Mouse (Mus musculus): ENCODE measurements around the gene Cd244a.

The Cd244a gene

DNA sequence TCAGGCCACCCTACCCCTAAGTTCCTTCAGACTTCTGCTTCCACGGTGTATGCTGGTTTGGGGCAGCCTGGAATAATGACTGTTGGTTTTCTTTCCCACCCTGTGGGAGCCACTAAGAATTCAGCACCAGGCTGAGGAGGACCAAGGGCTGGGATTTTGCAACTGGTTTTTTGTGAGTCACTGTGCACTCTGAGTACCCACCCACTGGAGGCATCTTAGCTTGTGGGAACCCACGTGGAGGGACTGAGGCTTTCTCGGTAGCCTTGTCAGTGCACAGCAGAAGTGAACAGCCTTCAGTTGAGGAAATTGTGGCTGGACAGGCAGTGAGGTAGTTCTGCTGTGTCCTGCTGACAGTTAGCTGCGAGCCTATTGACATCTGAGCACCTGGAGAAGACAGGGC is at the start of gene Cd244a:
Gene Cd244a (plus strand): TSS at position 296 of the 400 bp plus-strand sequence.
- in situ Hi-C loops (cut with MboI; ENCODE audit: low pct_unique_long_range_greater_than_20kb in 1 of 2, low sequenced_read_pairs in 2 of 2, unreplicated experiment in 1 of 2): no loop called here

DNA sequence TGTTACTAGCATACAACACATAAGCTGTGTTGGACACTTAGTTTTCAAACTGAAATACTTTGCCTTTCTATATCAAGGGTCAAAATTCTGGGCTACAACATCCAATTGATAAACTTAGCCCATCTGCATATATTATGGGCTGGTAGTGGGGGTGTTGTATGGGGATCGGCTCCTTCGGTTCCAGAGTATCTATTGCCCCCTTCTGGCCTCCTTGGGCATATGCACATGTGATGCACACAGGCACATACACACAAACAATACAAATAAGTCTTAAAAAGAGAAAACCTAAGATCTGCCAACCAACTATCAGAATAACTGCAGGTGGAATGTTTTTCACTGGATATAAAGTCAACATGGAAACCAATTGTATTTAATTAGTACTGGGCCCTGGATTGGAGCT is 45.8 kb upstream of the Cd244a start:
- in situ Hi-C loops (cut with MboI; ENCODE audit: low pct_unique_long_range_greater_than_20kb in 1 of 2, low sequenced_read_pairs in 2 of 2, unreplicated experiment in 1 of 2): no loop called here

DNA sequence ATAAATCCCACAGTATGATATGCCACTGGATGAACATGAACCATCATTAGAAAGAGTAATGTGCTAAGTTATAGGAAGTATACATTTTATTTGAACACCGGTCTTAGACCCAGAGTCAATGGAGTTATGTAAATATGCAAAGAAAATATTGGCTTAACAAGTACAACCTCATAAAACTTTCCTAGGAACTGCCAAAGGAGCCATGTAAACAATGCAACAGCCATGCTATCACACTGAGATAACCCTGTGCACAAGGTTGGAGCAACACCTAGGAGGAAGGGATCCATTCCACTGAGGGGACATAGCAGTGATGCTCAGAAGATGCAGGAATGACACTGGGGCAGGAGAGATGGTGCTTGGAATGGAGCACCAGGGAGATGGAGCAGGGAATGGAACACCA is 45.2 kb upstream of the Cd244a start:
- in situ Hi-C loops (cut with MboI; ENCODE audit: low pct_unique_long_range_greater_than_20kb in 1 of 2, low sequenced_read_pairs in 2 of 2, unreplicated experiment in 1 of 2): no loop called here

DNA sequence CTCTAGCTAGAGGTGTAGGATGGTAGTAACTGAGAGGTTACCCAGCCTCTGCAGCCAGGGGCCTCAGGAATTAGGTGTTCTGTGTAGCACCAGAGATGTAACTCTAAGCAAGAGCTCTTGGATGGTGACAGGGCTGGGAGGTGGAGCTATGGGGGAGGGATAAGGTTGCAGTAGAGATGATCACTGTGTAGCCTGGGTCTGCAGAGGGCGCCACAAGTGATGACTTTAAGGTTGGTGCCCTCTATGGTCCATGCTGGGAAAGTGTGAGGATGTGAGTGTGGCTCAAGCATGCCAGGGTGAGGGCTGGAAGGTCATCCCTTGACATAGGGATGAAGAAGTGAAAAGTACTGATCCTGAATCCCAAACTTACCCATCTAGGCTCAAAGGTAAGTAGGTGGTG is 44.0 kb upstream of the Cd244a start:
- in situ Hi-C loops (cut with MboI; ENCODE audit: low pct_unique_long_range_greater_than_20kb in 1 of 2, low sequenced_read_pairs in 2 of 2, unreplicated experiment in 1 of 2): no loop called here

DNA sequence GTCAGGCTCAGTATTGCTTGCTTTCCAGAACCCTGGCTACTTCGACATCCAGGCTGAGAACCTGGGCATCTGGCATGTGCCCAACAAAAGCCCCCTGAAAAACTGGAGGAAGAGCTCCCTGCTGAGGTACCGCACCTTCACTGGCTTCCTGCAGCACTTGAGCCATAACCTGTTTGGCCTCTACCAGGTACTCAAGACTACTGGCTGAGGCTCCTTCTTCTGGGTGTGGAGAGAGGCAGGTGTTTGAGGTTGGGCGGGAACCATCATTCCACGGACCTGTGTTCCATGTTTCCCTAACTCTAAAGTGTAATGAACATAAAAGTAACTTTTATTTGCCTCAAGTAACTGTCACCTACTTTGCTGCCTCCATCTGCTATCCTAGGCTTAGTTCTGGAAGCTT is 43.4 kb upstream of the Cd244a start:
- in situ Hi-C loops (cut with MboI; ENCODE audit: low pct_unique_long_range_greater_than_20kb in 1 of 2, low sequenced_read_pairs in 2 of 2, unreplicated experiment in 1 of 2): no loop called here

DNA sequence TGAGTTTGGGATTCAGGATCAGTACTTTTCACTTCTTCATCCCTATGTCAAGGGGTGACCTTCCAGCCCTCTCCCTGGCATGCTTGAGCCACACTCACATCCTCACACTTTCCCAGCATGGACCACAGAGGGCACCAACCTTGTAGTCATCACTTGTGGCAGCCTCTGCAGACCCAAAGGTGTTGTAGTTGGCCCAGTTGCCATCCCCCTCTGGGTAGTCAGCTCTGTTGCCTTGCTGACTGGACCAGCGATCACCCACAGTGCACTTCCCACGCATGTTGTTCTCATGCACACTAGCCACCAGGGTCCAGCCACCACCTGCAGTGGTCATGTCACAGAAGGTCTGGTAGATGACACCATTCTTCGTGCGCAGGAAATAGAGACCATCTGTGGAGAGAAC is 27.6 kb upstream of the Cd244a start:
- in situ Hi-C loops (cut with MboI; ENCODE audit: low pct_unique_long_range_greater_than_20kb in 1 of 2, low sequenced_read_pairs in 2 of 2, unreplicated experiment in 1 of 2): no loop called here

DNA sequence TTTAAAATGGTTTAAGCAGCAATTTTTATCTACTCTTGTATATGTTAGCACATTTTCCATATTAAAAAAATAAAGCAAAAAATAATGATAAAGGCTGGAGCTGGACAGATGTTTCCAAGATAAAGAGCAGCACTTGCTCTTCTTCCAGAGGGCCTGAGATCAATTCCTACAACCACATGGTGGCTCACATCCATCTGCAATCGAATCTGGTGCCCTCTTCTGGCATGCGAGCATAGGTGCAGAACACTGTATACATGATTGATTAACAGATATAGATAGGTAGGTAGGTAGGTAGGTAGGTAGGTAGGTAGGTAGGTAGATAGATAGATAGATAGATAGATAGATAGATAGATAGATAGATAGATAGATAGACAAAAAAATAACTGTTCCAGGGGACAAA is 26.2 kb upstream of the Cd244a start:
- in situ Hi-C loops (cut with MboI; ENCODE audit: low pct_unique_long_range_greater_than_20kb in 1 of 2, low sequenced_read_pairs in 2 of 2, unreplicated experiment in 1 of 2): no loop called here

DNA sequence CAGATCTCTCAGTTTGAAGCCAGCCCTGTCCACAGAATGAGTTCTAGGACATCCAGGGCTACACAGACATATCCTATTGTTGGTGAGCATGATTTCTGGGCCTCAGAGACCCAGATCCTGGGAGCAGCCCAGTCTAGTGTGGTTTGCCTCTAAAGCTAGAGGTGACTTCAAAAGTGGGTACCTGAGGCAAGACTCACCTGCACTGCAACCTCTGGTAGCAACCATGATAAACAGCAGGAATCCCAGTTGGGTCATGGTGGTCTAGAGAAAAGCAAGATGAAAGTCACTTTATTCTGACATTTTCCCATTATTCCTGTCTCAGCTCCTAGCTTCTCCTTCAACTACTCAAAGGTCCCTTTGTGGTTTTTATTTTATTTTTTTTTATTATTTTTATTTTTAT is 24.4 kb upstream of the Cd244a start:
- in situ Hi-C loops (cut with MboI; ENCODE audit: low pct_unique_long_range_greater_than_20kb in 1 of 2, low sequenced_read_pairs in 2 of 2, unreplicated experiment in 1 of 2): no loop called here

DNA sequence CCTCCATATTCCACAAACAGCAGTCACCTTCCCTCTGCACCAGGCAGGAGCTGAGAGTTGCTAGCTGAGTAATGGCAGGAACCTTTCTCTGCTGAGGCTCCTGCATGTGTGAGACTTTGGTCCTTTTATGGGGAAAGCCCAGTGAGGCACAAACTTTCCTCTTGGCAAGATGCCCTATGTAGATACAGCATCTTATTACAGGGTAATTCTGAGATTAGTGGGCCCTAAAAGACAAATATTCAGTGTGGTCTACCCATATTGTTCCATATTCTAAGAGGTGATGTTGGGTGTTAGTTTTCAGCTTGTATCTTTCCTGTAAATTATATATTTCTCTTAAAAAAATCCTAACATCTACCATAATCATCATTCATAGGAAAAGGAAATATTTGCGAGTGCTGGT is 23.8 kb upstream of the Cd244a start, which contains the start of gene Itln1:
Gene Itln1 (minus strand): TSS at position 101 of the 400 bp plus-strand sequence.
- in situ Hi-C loops (cut with MboI; ENCODE audit: low pct_unique_long_range_greater_than_20kb in 1 of 2, low sequenced_read_pairs in 2 of 2, unreplicated experiment in 1 of 2): no loop called here

DNA sequence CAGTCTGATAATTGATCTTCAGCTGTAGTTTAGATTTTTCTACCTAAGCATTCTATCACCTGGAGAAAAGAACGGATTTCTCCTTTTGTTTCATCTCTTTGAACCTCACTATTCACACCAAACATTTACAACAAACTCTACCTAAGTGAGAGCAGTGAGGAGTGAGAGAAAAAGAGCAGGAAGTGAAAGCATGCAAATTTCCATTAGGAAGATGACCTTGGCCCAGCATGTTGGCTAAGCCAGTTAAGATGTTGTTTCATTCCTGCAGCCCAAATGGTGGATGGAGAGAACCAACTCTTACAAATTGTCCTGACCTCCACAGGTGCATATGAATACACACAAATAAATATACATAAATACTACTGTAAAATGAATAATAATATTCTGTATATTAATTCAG is 18.3 kb upstream of the Cd244a start:
- in situ Hi-C loops (cut with MboI; ENCODE audit: low pct_unique_long_range_greater_than_20kb in 1 of 2, low sequenced_read_pairs in 2 of 2, unreplicated experiment in 1 of 2): no loop called here

DNA sequence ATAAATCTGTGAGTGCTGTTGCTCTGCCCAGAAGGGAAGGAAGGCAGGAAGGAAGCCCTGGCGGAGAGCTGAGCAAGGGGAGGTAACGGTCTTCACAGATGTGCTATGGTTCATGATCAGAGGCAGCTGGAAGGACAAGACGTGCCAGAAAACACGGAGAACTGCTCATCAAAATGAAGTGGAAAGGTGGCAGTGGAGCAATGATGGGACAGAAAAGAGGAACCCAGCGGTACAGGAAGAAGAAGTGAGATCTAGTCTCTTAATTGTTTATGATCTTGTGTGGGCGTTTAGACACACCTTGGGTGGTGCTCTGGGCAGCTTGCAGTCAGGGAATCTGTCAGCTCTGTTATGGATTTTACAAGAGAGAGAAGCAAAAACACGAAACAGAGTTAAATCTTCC is 7.7 kb upstream of the Cd244a start:
- in situ Hi-C loops (cut with MboI; ENCODE audit: low pct_unique_long_range_greater_than_20kb in 1 of 2, low sequenced_read_pairs in 2 of 2, unreplicated experiment in 1 of 2): no loop called here

DNA sequence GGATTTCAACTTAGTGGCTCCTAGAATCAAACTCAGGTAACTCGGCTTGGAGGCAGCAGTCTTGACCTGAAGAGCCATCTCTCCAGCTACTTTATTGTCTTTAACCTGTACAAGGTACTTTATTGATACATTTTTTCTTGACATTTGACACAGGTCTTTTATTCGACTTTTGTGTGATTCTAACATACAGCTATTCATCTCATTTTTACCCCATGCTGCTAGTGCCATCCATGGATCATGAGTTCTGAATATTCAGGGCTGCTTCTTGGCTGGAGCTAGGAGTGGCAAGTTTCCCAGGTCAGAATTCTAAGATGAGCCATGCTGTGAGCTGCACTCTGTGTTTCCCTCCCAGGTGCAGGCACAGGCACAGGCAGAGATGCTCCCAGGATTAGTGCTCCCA is 6.8 kb upstream of the Cd244a start:
- in situ Hi-C loops (cut with MboI; ENCODE audit: low pct_unique_long_range_greater_than_20kb in 1 of 2, low sequenced_read_pairs in 2 of 2, unreplicated experiment in 1 of 2): no loop called here

DNA sequence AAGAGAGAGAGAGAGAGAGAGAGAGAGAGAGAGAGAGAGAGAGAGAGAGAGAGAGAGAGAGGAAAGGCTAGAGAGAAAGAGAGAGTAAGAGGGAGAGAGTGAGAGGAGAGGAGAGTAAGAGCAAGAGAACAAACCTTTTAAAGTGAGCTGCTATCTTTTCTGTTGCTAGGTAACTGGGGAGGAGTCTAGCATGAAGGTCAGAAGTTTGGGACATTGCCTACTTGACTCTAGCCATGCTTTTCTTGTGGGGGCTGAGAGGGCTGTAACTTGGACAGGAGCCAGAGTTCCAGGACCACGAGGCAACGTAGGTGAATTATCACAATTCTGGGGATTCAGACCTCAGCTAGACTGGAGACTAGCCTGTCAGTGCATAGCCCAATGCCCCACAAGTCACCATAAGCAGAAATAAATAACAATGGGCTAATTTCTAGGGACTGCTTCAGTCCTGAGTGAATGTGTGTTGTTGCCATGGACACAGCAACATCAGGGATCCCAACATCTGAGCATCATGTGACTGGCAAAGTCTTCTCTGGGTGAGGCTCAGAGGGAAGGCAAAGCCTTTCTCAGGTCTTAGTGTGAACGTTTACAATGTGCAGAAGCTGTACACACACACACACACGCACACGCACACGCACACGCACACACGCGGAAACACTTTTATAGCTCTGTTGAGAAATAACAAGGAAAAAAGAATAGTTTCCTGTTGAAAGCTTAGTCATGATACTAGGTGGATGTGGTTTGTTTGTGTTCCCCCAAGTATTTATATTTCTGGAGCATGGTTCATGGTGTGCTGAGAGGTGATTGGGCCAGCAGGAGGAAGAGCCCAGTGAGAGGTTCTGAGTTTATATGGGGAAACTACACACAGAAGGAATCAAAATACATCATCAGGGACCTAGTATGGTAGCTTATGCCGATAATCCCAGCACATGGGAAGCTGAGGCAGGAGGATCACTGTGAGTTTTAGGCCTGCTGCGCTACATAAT is 5.3 kb upstream of the Cd244a start:
- in situ Hi-C loops (cut with MboI; ENCODE audit: low pct_unique_long_range_greater_than_20kb in 1 of 2, low sequenced_read_pairs in 2 of 2, unreplicated experiment in 1 of 2): no loop called here

DNA sequence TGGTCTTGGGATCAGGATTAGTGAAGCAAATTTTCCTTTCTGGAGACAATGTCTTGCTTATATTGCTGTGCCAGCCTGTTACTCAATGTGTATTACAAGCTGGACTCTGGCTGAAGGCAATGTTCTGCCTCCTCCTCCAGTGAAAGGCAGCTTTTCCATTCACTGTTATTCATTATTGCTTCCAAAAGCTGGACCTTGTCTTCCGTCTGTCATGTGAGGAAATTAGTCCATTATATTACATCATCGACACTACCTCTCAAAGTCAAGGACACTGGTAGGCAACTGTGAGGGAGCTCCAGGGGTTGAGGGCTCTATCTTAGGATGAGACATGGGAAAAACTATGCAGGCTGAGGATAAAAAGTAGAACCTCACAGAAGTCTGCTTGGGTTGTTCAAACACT is 2.6 kb upstream of the Cd244a start:
- in situ Hi-C loops (cut with MboI; ENCODE audit: low pct_unique_long_range_greater_than_20kb in 1 of 2, low sequenced_read_pairs in 2 of 2, unreplicated experiment in 1 of 2): no loop called here

DNA sequence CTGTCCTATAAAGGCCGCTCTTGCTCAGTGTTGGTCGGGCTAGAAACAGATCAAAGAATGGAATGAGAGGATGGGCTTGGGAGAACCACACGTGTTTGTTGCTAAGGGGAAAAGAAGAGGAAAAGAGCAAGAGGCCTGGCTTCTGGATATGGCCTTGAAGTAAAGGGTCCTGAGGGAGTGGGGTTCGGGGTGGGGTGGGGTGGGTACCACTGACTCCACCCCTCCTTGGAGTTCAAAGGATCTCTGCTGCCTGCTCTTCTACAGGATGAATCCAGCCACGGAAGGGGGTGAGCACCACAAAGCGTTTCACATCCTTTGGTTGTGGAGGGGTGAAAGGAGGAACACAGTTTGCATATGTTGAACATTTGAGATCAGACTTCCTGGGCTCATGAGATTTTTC is 586 bp upstream of the Cd244a start:
- in situ Hi-C loops (cut with MboI; ENCODE audit: low pct_unique_long_range_greater_than_20kb in 1 of 2, low sequenced_read_pairs in 2 of 2, unreplicated experiment in 1 of 2): no loop called here

DNA sequence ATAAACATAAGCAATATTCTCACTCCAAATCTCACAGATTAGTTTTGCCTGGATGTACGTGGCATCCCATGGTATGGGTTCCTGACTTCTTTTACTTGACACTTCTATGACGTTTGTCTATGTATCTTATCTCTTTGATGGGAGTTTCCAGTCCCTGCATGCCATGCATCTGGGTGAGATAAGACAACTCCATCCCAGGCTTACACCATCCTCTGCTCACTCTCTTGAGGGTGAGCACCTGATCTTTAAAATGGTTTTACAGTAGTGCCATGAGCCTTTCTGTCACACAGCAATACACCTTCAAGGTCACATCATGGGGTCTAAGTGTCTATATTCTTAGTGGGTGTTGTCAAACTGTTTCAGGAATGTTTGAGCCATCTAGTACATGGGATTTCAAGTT is 1.3 kb downstream of the Cd244a start:
- in situ Hi-C loops (cut with MboI; ENCODE audit: low pct_unique_long_range_greater_than_20kb in 1 of 2, low sequenced_read_pairs in 2 of 2, unreplicated experiment in 1 of 2): no loop called here

DNA sequence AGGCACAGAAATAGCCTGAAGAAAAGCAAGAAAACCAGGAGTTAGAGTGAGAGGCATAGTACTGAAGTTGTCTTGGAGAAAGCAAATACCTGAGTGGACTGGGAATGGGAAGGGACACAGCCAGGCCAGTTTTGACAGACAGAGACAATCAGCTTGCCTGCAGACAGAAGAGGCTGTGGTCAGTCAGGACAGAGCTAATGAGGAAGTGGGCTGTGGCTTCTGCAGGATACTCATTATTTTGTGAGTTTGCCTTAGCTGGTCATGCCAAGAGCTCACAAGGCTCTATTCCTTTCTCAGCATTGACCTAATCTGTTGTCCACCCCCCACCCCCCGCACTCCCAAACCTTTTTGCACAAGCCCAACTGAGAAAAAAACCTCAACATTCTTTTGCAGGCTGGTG is 2.2 kb downstream of the Cd244a start:
- in situ Hi-C loops (cut with MboI; ENCODE audit: low pct_unique_long_range_greater_than_20kb in 1 of 2, low sequenced_read_pairs in 2 of 2, unreplicated experiment in 1 of 2): no loop called here

DNA sequence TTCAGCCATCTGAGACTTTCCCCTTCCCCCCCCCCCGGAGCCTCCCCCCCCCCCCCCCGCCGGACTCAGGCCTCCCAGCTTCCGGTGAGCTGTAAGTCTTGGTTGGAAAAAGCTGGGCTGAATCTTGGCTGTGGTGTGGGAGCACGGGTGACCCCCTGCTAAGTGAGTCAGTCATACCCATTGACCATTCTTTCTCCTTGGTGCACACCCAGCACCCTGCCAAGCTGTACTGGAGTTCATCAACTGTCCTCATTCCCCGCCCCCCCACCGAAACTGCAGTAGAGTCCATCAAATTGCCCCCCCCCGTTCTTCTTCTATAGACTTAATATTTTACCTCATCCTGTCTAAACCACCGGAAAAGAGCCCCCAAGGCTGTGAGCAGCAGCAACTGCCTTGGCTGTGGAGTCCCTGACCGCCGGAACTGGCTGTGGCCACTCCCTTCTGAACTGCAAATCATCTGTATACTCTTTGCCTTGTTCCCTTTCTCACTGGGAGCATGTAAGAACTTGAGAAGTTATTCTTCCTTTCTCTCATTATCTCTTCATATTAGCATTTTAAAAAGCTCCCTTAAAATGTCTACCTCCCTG is 2.7 kb downstream of the Cd244a start:
- in situ Hi-C loops (cut with MboI; ENCODE audit: low pct_unique_long_range_greater_than_20kb in 1 of 2, low sequenced_read_pairs in 2 of 2, unreplicated experiment in 1 of 2): no loop called here

DNA sequence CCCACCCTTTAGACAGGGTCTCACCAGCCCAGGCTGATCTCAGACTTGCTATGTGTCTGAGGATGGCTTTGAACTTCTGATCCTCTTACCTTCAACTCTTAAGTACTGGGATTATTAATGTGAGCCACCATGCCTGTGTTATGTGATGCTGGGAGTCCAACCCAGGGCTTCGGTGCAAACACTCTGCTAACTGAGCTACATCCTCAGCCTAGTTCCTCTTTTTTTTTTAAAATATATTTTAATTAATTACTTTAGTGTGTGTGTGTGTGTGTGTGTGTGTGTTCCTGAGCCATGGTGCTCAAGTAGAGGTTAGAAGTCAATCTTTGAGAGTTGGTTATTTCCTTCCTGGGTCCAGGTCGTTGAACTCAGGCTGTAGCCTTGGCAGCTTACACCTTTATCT is 4.0 kb downstream of the Cd244a start:
- in situ Hi-C loops (cut with MboI; ENCODE audit: low pct_unique_long_range_greater_than_20kb in 1 of 2, low sequenced_read_pairs in 2 of 2, unreplicated experiment in 1 of 2): no loop called here

DNA sequence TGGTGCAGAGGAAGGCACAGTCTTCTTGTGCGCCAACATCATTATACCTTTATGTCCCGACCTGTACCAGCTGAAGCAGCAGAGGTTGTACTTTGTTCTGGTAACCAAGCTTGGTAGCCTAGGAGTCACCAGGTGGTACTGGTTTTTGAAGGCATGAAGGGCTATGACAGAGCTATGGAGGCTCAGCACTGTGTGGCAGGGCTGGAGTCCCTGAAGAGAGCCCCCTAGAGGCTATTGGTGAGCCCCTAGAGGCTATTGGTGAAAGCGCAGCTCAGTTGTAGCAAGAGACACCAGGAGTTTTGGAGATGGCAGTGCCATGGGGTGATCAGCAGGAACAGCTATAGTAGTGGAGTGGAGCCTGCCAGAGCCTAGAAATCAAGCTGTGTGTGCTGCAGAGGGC is 5.3 kb downstream of the Cd244a start:
- in situ Hi-C loops (cut with MboI; ENCODE audit: low pct_unique_long_range_greater_than_20kb in 1 of 2, low sequenced_read_pairs in 2 of 2, unreplicated experiment in 1 of 2): no loop called here

All from mouse embryonic stem cell (cell line).